In the genomic region with DNA sequence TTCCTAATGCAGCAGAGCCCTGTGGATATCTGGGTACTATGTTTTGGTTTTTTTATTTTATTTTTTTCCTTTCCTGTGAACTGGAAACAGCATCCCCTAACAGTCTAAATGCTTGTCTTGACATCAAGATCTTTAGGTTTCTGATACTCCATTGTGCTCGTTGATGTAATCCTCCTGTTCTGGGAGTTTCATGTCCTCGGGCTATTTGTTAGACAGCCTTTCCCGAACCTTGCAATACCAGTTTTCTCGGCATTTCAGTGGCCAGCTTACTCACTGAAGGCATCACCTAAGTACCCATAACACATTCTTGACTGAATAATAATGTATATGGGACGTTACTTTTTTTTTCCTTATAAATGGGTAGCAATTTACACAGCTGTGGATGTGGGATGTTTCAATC, we compare ENCODE assay signal across 17 mouse cellular contexts.
"Had no signal": no experiment of that assay in that cellular context is flagged by ENCODE, and none has a peak within 500 bp of the region (broad histone marks: within the 10 kb centered on the region; RNA-seq: fewer than 3 reads in every experiment).

No protein-coding gene starts in this region.

- DNase-seq: kidney, postnatal 10 days; kidney, postnatal 4 days; left cerebral cortex, postnatal 4 days; liver, postnatal 0 days; lung, embryonic 14.5 days; thymus, adult 18-20 months; thymus, postnatal 36 days had no signal

- H3K4me1 ChIP-seq: kidney, embryonic 15.5 days; limb, embryonic 15.5 days; neural tube, embryonic 12.5 days had no signal

- H3K9ac ChIP-seq: kidney, embryonic 15.5 days; limb, embryonic 12.5 days; limb, embryonic 15.5 days; liver, embryonic 14.5 days; liver, postnatal 0 days; lung, embryonic 14.5 days; midbrain, embryonic 15.5 days; neural tube, embryonic 12.5 days had no signal

- H3K9me3 ChIP-seq: kidney, embryonic 15.5 days; limb, embryonic 12.5 days; limb, embryonic 15.5 days; midbrain, embryonic 10.5 days; midbrain, embryonic 15.5 days; neural tube, embryonic 12.5 days had no signal

- H3K4me3 ChIP-seq: kidney, embryonic 15.5 days; limb, embryonic 12.5 days; limb, embryonic 15.5 days; midbrain, embryonic 10.5 days; midbrain, embryonic 15.5 days; neural tube, embryonic 12.5 days had no signal

- H3K36me3 ChIP-seq: kidney, embryonic 15.5 days; limb, embryonic 12.5 days; limb, embryonic 15.5 days; midbrain, embryonic 10.5 days; midbrain, embryonic 15.5 days; neural tube, embryonic 12.5 days had no signal

- H3K4me2 ChIP-seq: kidney, embryonic 15.5 days; limb, embryonic 12.5 days; limb, embryonic 15.5 days; liver, embryonic 11.5 days; lung, embryonic 14.5 days; midbrain, embryonic 15.5 days; neural tube, embryonic 12.5 days had no signal

- ATAC-seq: liver, postnatal 0 days; lung, postnatal 0 days; midbrain, embryonic 15.5 days had no signal

- H3K27me3 ChIP-seq: kidney, embryonic 15.5 days; limb, embryonic 12.5 days; limb, embryonic 15.5 days; midbrain, embryonic 15.5 days; neural tube, embryonic 12.5 days had no signal

- H3K27ac ChIP-seq: kidney, embryonic 15.5 days; limb, embryonic 12.5 days; limb, embryonic 15.5 days; liver, embryonic 14.5 days; macrophage; midbrain, embryonic 10.5 days; midbrain, embryonic 15.5 days; neural tube, embryonic 12.5 days had no signal
